Mouse (Mus musculus): Measurements from ENCODE around the gene Wbp2nl. TPM values are rescaled to one million over a fixed set of nuclear protein-coding genes. Genes with fewer than 3 reads are reported as not detected.

Wbp2nl gene
- polyA plus RNA-seq (2021; fragmentation: Nextera tagmentation) = not detected in 2 replicates
- long read RNA-seq, experiment 1 = 0 reads
- long read RNA-seq, experiment 2, partial matches to known transcripts = 2 of 2 reads
- long read RNA-seq, experiment 2, other reads (novel, unspliced or antisense) = 0 of 2 reads

GRCm38 (mm10) chr15:82298764-82299561 lies at the start of gene Wbp2nl:
Gene Wbp2nl, plus strand, starts transcription at chr15:82298954.

GRCm38 (mm10) chr15:82252097-82252496 lies 46.7 kb upstream of the Wbp2nl start, which contains the start of gene 1500009C09Rik:
Gene 1500009C09Rik, plus strand, starts transcription at chr15:82252397.

GRCm38 (mm10) chr15:82274593-82274926 lies 24.2 kb upstream of the Wbp2nl start, which contains the start of gene Sept3:
Gene Sept3, plus strand, starts transcription at chr15:82274893.

GRCm38 (mm10) chr15:82338593-82339112 lies 39.9 kb downstream of the Wbp2nl start, which contains the start of the genes Naga, Pheta2 and Smdt1:
Gene Naga, minus strand, starts transcription at chr15:82338925.
Gene Pheta2, plus strand, starts transcription at chr15:82338942.
Gene Smdt1, plus strand, starts transcription at chr15:82338959.

GRCm38 (mm10) chr15:82354126-82354945 lies 55.6 kb downstream of the Wbp2nl start, which contains the start of gene Ndufa6:
Gene Ndufa6, minus strand, starts transcription at chr15:82354322.

Other genes starting within 250 kb of the Wbp2nl start
- not detected in 2 replicates for gene 4930407I10Rik, start 239.8 kb upstream of the Wbp2nl start, polyA plus RNA-seq (2021; fragmentation: Nextera tagmentation)
- gene Mei1, start 229.0 kb upstream of the Wbp2nl start, polyA plus RNA-seq (2021; fragmentation: Nextera tagmentation) = 0.20 and 0.46 TPM in 2 replicates
- gene Ccdc134, start 171.0 kb upstream of the Wbp2nl start, polyA plus RNA-seq (2021; fragmentation: Nextera tagmentation) = 5.4 and 5.5 TPM in 2 replicates
- 50.4 and 52.5 TPM in 2 replicates for gene Srebf2, start 151.8 kb upstream of the Wbp2nl start, polyA plus RNA-seq (2021; fragmentation: Nextera tagmentation)
- gene Shisa8, start 86.1 kb upstream of the Wbp2nl start, polyA plus RNA-seq (2021; fragmentation: Nextera tagmentation) = 0.77 and 0.94 TPM in 2 replicates
- 0.36 and 0.52 TPM in 2 replicates for gene Tnfrsf13c, start 74.6 kb upstream of the Wbp2nl start, polyA plus RNA-seq (2021; fragmentation: Nextera tagmentation)
- gene Cenpm, start 54.2 kb upstream of the Wbp2nl start, polyA plus RNA-seq (2021; fragmentation: Nextera tagmentation) = 16.3 and 17.6 TPM in 2 replicates
- gene 1500009C09Rik, start 46.6 kb upstream of the Wbp2nl start, polyA plus RNA-seq (2021; fragmentation: Nextera tagmentation) = 24.5 and 34.8 TPM in 2 replicates
- gene Sept3, start 24.1 kb upstream of the Wbp2nl start, polyA plus RNA-seq (2021; fragmentation: Nextera tagmentation) = 85.2 and 107 TPM in 2 replicates
- 32.4 and 37.4 TPM in 2 replicates for gene Naga, start 40.0 kb downstream of the Wbp2nl start, polyA plus RNA-seq (2021; fragmentation: Nextera tagmentation)
- 0.64 and 0.84 TPM in 2 replicates for gene Pheta2, start 40.0 kb downstream of the Wbp2nl start, polyA plus RNA-seq (2021; fragmentation: Nextera tagmentation)
- 902 and 958 TPM in 2 replicates for gene Smdt1, start 40.0 kb downstream of the Wbp2nl start, polyA plus RNA-seq (2021; fragmentation: Nextera tagmentation)
- gene Ndufa6, start 55.4 kb downstream of the Wbp2nl start, polyA plus RNA-seq (2021; fragmentation: Nextera tagmentation) = 900 and 946 TPM in 2 replicates
- 17.5 and 27.3 TPM in 2 replicates for gene Cyp2d22, start 81.3 kb downstream of the Wbp2nl start, polyA plus RNA-seq (2021; fragmentation: Nextera tagmentation)
- gene Cyp2d11, start 95.1 kb downstream of the Wbp2nl start, polyA plus RNA-seq (2021; fragmentation: Nextera tagmentation) = not detected in 2 replicates
- not detected in 2 replicates for gene Cyp2d10, start 108.2 kb downstream of the Wbp2nl start, polyA plus RNA-seq (2021; fragmentation: Nextera tagmentation)
- gene Cyp2d9, start 134.5 kb downstream of the Wbp2nl start, polyA plus RNA-seq (2021; fragmentation: Nextera tagmentation) = not detected in 2 replicates

All from layer of hippocampus, adult 6 months (tissue).